Mouse (Mus musculus) small intestine, adult 2 months (tissue): ENCODE results near the gene A930017K11Rik. TPM values are rescaled to one million over a fixed set of nuclear protein-coding genes. Genes with fewer than 3 reads are reported as not detected.

ENCODE experiments used
- H3K27ac ChIP-seq: fragments of 200-500 bp; 2 replicates; pipeline ENCODE4 v1.5.1; 2012; ENCODE audit warnings: low read depth, low read length, control low read depth, inconsistent platforms; ENCODE audit not compliant: insufficient read depth
- H3K27me3 ChIP-seq: fragments of 200-500 bp; 2 replicates; pipeline ENCODE4 v1.6.1; 2012; ENCODE audit warnings: mild to moderate bottlenecking, moderate library complexity, low read length, inconsistent platforms; ENCODE audit not compliant: control insufficient read depth, insufficient read depth
- H3K36me3 ChIP-seq: fragments of 200-500 bp; 2 replicates; pipeline ENCODE4 v1.6.1; 2012; ENCODE audit warnings: mild to moderate bottlenecking, low read length, control low read depth, inconsistent platforms; ENCODE audit not compliant: control insufficient read depth, insufficient read depth
- H3K4me1 ChIP-seq: fragments of 200-500 bp; 2 replicates; pipeline ENCODE4 v1.6.1; 2012; ENCODE audit warnings: low read length, inconsistent platforms, mixed read lengths; ENCODE audit not compliant: control insufficient read depth, insufficient read depth, insufficient read length
- H3K4me3 ChIP-seq: fragments of 200-500 bp; 2 replicates; pipeline ENCODE4 v1.5.1; 2012; ENCODE audit warnings: low read depth, mild to moderate bottlenecking, control low read depth, inconsistent platforms, low read length, moderate library complexity
- CTCF ChIP-seq: fragments of 200-500 bp; IDR thresholded peaks from 2 replicates; pipeline ENCODE4 v1.5.1; 2012; ENCODE audit warnings: low read depth, mild to moderate bottlenecking, control low read depth, inconsistent platforms, low read length, moderate library complexity, mixed read lengths; ENCODE audit not compliant: insufficient replicate concordance, insufficient read length; ENCODE audit errors: extremely low read depth
- POLR2A ChIP-seq: fragments of 200-500 bp; IDR thresholded peaks from 2 replicates; pipeline ENCODE4 v1.6.1; 2012; ENCODE audit warnings: low read depth, mild to moderate bottlenecking, control low read depth, inconsistent platforms, low read length, moderate library complexity
- WGBS: fragments of 180-500 bp; shearing (Covaris S2); methylation state at CpG from one replicate; pipeline ENCODE4 v1.1.7; 2018; 5-methylcytosine and 5-hydroxymethylcytosine counted together
- polyA plus RNA-seq: library from polyadenylated mRNA; depleted of rRNA; stranded (reverse); fragments of >200 nt; gene quantifications from 2 replicates; pipeline ENCODE4 v1.2.3, GENCODE M21; 2012

A930017K11Rik gene
- polyA plus RNA-seq, 1 experiment: not detected

DNA sequence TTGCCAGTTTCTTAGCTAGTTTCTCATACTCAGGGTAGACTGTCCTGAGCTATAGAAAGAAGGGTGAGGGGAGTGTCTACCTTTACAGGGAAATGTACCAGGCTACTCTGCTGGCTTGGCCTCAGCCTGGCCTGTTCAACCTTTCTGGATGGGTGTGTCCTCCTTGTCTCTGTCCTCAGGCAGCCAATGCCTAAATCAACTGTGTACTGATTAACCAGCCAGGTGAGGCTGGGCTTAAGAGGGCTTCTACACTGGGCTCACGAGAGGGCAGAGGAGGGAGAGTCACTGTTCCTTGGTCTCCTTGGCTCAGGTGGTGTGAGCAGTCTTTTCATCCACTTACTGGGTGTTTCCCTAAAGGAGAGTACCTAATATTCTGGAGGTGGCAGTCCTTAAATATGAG lies 15.8 kb upstream of the A930017K11Rik start:
- WGBS: 32% methylated on average over 1 of the region's 1 CpGs
- TF ChIP-seq CTCF: no peak
- no peak; the same call in 1 of the 2 replicates for TF ChIP-seq POLR2A
- peaks cover 15% of the 10 kb centered on the region for H3K36me3 ChIP-seq
- no peak overlapping the region for H3K4me3 ChIP-seq
- peaks cover 13% of the 10 kb centered on the region; the same call in 1 of the 2 replicates for H3K4me1 ChIP-seq
- H3K27me3 ChIP-seq: no peaks in the 10 kb centered on the region
- H3K27ac ChIP-seq: peak overlapping the region; percentile 31; the same call in 1 of the 2 replicates

DNA sequence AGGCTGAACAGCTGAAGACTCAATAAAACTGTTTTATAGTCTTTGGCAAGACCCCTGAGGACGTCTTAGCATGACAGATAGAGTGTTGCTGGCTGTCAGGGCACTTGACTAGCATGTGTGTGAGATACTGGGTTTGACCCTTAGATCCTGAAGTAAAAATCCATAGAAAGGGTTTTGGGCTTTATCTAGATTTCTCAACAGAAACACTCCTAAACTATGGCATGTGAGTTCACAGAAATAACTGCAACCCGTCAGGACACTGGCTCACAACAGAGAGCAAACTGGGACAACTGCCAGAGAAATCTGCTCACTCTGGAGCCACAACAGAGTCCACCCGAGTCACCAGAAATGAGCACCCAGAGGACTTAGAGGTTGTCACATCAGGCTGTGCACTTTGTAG lies 15.3 kb upstream of the A930017K11Rik start:
- Histone ChIP-seq H3K4me1 (peaks cover 13% of the 10 kb centered on the region; the same call in 1 of the 2 replicates), H3K4me3 (no peak overlapping the region), H3K27ac (no peak overlapping the region), H3K27me3 (no peaks in the 10 kb centered on the region), H3K36me3 (peaks cover 15% of the 10 kb centered on the region)
- WGBS: 19% methylated on average over 3 of the region's 3 CpGs
- TF ChIP-seq CTCF: no peak
- no peak for TF ChIP-seq POLR2A

DNA sequence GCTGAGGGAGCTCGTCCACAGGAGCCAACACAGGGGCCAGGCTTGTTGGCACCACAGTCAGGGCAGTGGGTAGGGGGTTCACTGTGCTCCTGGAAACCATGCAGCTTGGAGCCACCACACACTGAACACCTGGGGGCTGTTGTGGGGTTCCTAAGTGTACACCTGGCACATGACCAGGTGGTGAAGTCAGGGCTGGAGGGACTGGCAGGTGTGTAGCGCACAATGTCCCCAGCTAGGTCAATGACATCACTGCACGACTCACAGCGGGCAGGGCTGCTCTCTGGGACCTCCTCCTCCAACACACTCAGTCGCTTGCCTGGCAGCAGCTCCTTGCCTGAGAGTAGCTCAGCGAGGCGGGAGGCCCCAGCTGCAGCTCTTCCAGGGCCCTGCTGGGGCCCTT lies 11.9 kb upstream of the A930017K11Rik start:
- Histone ChIP-seq H3K4me1 (peaks cover 7% of the 10 kb centered on the region; the same call in 1 of the 2 replicates), H3K27me3 (no peaks in the 10 kb centered on the region), H3K27ac (no peak overlapping the region), H3K4me3 (no peak overlapping the region), H3K36me3 (peaks cover 32% of the 10 kb centered on the region)
- no peak for TF ChIP-seq POLR2A
- TF ChIP-seq CTCF: no peak
- WGBS: 75% methylated on average over 7 of the region's 7 CpGs

DNA sequence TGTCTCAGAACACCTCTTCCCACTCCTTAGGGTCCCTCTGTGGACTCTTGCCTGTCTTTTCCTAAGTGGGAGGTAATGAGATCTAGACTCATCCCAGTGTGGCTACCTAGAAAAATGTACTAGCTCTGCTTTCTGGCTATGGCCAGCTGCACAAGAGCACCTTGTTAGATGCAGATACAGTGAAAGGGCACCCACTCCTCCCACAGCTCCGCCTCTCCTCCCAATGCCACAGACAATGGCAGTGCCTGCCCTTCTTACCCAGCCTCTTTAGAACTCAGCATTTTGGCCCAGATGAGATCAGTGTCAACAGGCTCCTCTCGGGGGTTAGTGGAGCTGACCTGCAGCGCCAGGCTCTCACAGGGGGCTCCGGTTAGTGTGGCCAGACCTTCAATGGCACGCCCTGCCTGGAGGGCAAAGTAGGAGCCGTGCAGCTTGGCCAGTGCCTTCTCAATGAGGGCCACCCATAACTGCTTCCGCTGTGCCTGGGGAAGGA lies 10.1 kb upstream of the A930017K11Rik start:
- no peaks in the 10 kb centered on the region for H3K4me1 ChIP-seq
- TF ChIP-seq CTCF (no peak), POLR2A (no peak)
- H3K36me3 ChIP-seq: peaks cover 36% of the 10 kb centered on the region
- H3K4me3 ChIP-seq: no peak overlapping the region
- no peak overlapping the region for H3K27ac ChIP-seq
- no peaks in the 10 kb centered on the region for H3K27me3 ChIP-seq
- WGBS: 97% methylated on average over 7 of the region's 7 CpGs

DNA sequence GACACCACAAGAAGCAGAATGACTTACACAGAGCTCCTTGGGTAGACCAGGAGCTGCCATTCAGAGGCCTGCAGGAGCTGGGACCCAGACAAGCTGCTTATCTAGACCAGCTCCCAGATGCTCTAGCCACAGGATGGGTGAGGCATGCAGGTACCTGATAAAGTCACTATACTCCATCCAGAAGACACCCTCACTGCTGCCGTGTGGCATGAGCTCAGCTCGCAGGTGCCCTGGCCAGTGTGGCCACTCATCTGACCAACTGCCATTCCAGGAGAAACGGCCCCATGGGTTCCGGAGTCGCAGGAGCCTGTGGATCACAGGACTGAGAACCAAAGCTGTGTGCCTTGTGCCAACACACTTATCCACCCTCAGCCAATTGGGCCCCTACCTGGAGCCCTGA lies 9.2 kb upstream of the A930017K11Rik start:
- Histone ChIP-seq H3K4me3 (no peak overlapping the region), H3K27ac (no peak overlapping the region), H3K27me3 (no peaks in the 10 kb centered on the region), H3K4me1 (no peaks in the 10 kb centered on the region), H3K36me3 (peaks cover 36% of the 10 kb centered on the region)
- 93% methylated on average over 5 of the region's 5 CpGs for WGBS
- TF ChIP-seq POLR2A: no peak

DNA sequence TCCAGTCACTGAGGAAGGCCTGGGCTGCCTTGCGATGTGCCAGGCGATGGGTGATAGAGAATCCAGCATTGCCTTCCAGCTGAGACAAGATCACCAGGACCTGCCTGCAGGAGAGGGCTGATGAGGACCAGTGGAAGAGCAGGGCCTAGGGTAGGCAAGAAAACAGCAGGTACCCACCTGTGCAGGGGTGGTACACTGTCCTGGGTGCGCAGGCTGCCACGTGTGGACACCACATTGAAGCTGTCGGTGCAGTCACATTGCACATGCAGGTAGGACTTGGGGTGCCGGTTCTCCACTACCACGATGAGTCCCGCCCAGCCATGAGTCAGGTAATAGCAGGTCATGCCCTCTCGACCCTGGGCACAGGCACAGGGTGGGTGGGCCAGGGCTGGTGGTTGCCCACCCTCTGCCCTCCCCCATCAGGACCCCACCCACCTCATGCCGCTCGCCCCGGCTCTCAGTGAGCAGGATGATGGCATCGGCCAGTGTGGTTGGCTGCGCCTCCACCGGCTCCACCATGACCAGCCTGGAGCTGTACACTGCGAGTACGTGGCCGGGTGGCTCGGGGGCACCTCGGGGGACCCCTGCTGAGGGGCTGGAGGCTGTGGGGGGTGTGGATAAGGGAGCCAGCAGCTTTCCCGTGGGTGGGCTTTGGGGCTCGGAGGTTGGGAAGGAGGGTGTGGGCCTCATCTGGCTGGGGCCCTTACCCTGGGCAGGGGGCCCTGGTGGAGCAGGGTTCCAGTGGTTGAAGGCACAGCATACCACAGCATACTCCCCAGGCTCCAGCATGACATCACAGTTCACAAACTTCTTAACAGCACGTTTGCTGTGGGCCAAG lies 7.5 kb upstream of the A930017K11Rik start:
- Histone ChIP-seq H3K4me3 (no peak overlapping the region), H3K27ac (no peak overlapping the region), H3K27me3 (no peaks in the 10 kb centered on the region), H3K4me1 (no peaks in the 10 kb centered on the region), H3K36me3 (peaks cover 33% of the 10 kb centered on the region)
- TF ChIP-seq POLR2A: no peak
- TF ChIP-seq CTCF: no peak
- 91% methylated on average over 23 of the region's 23 CpGs for WGBS

DNA sequence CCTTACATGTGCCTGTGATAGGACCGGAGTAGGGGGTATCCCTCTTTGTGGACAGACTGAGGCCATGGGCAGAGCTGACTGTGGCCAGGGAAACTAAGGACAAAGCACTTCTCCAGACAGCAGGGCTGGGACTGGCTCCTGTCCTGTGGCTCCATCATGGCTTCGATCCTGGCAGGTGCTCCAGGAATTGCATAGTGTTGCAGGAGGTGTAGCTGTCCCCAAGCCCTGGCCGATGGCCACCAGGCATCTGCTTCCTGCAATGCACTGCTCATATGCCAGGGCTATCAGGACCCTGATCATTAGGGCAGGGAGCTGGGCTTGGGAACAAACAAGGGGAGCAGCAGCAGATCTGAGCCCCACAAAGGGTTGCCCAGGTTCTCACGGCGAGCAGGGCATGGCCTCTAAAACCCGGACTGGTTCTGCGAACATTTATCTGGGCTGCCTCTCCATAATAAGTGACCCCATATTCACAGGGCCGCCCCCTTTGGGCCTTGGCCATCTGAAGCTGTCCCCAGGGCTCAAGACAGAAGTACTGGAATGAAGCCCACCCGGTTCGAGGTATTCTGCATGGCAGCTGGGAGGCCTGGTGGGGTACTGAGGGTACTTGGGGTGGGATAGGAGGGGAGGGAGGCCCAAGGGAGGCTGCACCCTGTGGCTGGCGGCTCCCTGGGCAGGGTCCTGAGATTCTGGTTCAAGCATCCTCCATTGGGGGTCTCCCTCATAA lies 6.6 kb upstream of the A930017K11Rik start:
- H3K4me3 ChIP-seq: no peak overlapping the region
- H3K4me1 ChIP-seq: no peaks in the 10 kb centered on the region
- no peak for TF ChIP-seq POLR2A
- no peak for TF ChIP-seq CTCF
- 93% methylated on average over 11 of the region's 11 CpGs for WGBS
- no peak overlapping the region for H3K27ac ChIP-seq
- no peaks in the 10 kb centered on the region for H3K27me3 ChIP-seq
- H3K36me3 ChIP-seq: peaks cover 28% of the 10 kb centered on the region
